Mouse (Mus musculus): ENCODE data around the gene C1qa.

Gene C1qa

DNA sequence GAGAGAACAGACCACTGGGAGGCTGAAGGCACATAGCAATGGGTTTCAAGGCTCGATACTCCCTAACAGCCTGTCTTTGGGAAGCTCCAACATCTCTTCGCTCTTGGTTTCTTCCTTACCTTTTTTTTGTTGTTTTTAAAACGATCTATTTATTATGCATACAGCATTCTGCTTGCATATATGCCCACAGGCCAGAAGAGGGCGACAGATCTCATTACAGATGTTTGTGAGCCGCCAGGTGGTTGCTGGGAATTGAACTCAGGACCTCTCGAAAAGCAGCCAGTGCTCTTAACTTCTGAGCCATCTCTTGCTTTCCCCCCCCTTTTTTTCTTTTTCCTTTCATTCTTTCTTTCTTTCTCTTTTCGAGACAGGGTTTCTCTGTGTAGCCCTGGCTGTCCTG lies 551 bp upstream of the C1qa start:
- no peak for DNase-seq (ENCODE audit: low read depth)

DNA sequence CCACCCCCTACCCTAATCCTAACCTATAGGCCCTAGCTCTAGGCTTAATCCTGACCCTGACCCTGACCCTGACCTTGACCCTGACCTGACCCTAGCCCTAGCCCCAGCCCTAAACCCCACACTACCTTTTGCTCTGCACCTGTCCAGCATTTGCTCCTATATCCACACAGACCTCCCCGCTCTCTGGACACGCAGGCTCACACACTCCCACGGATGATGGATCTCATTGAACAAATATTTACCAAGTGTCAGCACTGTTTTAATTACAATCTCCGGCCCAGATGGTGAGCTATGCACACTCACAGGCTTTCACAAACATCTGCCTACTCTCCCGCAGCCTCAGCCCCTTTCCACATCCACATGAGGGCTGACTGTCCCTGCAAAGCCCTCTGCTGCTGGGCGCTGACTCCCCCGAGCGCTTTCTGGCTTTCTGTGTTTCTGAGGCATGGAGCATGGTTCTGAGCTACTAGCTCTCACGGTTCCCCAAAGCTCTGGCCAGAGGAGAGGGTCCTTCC lies 462 bp downstream of the C1qa start:
- no peak for DNase-seq (ENCODE audit: low read depth)

DNA sequence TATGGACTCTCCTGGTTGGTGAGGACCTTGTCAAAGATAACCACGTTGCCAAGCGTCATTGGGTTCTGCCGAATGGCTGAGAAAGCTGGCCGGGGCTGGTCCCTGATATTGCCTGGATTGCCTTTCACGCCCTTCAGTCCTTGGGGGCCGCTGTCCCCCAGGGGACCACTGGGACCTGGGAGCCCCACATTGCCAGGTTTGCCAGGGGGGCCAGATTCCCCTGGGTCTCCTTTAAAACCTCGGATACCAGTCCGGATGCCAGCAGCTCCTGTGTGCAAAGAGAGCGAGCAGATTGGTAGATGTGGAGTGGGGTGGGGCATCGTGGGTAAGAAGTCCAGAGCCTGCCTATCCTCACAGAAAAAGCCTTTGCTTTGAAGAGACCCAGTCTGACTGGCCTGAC lies 2.1 kb downstream of the C1qa start:
- no peak for DNase-seq (ENCODE audit: low read depth)

DNA sequence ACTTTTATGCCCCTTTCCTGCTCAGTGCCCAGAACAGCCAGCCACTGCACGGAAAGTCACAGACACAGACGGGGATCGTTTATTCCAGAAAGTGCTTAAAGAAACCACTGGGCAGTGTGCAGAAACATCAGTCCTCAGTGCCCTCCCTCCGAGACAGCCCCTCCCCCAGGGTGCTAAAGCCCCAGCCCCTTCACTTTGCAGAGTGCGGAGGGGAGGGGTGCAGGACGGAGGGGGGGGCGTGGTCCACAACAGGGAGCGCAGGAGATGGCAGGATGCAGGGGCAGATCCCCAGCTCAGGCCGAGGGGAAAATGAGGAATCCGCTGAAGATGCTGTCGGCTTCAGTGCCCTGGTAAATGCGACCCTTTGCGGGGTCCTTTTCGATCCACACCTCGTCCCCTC lies 2.7 kb downstream of the C1qa start:
- DNase-seq (ENCODE audit: low read depth) = no peak

DNA sequence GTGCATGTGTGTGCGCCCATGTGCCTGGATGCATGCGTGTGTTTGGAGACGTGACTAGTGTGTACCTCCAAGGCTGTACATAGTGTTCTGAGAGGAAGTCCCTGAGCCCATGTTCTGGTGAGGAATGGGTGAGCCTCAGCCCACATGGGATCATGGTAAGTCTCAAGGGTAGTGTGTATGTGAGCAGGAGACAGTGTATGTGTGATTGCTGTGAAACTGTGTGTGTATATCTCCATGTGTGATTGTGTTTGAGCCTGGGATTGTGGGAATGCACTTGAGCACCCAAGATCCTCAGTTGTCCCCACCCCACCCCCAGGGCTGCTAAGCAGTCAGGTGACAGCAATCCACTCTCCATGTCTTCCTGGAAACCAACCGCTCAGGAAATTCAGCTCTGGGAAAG lies 3.8 kb downstream of the C1qa start:
- DNase-seq (ENCODE audit: low read depth) = no peak

DNA sequence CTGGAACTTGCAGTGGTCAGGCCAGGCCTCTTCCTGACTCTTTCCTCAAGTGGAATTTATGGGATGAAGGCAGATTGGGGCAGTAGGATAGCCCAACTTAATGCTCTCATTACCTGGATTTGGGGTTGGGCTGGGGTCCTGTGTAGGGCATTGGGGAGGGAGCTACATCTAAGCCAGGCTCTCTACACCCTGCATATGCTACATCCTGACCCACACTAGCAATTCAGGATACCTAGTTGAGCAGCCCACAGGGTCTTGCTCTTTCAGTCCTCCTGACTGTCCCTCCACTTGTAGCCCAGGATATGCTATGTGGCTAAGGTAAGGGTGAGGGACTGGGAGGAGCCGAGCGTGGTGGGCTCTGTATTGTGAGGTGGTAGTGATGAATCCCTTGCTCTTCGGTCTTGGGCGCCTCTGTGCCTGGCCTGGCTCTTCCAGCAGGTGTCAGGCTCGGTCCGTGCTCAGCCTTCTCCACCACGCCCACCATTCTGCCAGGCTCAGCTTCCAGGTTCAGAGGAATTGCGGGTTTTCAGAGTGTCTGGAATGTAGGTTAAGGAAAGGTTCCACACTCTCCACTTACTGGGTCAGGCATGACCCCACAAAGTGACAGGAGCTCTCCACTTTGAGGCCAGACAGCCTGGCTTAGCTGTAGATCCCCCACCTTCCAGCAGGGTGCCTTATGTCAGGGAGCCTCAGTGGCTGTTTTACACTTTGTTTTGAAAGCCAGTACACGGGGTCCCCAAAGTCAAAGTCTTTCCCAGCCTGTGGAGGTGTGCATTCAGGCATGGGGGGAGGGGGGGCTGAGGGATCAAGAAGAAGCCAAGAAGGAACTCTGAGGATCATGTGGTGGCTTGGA lies 4.7 kb downstream of the C1qa start:
- no peak for DNase-seq (ENCODE audit: low read depth)

DNA sequence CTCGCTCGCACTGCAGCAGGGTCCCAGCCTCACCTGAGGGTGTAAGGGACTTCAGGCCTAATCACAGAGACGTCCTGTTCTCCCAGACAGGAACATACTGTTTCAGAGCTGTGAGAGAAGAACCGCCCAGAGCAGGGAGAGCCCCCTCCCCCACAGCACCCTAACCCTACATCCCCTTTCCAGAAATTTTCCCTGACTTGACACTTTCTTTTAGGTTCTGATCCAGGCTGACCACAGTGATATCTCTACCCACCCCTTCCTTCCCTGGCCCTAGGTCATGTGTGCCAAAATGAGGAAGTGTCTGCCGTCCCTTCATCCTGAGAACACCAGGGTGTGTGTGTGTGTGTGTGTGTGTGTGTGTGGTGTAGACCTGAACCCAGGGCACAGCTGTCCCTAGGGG lies 5.8 kb downstream of the C1qa start, which contains the start of gene C1qc:
TSS of gene C1qc (minus strand) at position 255 of the 400 bp plus-strand sequence.
- no peak for DNase-seq (ENCODE audit: low read depth)

DNA sequence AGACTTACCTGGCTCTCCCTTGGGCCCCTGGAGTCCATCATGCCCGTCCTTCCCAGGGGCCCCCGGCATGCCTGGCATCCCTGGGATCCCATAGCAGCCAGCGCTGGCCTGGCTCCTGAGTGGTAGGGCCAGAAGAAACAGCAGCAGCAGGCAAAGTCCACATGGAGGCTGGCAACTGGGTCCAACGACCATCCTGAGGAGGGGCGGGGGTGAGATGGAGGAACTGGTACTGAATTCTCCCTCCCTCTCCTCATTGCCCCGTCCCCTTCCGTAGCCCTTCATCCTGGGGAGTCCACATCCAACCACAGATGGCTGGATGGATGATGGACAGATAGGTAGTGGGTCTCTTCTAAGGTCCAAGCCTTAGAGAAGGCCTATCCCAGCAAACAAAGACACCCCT lies 6.2 kb downstream of the C1qa start:
- no peak for DNase-seq (ENCODE audit: low read depth)

DNA sequence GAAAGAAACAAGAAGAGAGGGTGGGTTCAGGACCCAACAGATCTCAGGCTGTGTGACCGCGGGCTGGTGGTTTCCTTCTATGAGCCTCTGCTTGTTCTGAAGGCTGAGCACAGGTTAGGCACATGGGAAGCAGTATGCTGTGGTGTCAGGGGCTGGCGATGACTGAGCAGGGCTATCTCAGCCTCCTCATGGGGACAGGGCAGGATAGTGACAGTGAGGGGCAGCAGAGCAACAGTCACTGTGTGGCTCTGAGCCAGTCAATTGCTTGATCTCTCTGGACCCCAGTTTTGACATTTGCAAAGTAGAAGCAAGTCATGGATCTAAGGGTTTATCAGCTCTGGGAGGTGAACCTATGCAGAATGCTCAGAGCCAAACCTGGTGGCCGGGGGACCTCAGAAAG lies 7.5 kb downstream of the C1qa start:
- no peak for DNase-seq (ENCODE audit: low read depth)

DNA sequence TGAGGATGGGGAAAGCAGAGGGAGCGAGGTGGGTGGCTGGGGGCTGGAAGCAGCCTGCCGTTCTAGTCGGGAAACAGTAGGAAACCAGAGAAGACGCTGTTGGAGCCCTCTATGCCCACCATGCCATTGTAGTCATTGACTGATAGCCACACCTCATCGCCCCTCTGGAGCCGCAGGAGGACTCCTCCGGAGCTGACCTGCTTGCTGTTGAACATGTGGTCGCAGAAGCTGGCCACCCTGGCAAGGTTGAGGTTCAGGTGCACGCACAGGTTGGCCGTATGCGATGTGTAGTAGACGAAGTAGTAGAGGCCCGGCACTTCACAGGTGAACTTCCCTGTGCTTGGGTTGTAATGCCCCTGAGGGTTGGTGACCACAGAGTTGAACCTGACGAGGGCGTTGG lies 8.6 kb downstream of the C1qa start:
- DNase-seq (ENCODE audit: low read depth) = no peak

DNA sequence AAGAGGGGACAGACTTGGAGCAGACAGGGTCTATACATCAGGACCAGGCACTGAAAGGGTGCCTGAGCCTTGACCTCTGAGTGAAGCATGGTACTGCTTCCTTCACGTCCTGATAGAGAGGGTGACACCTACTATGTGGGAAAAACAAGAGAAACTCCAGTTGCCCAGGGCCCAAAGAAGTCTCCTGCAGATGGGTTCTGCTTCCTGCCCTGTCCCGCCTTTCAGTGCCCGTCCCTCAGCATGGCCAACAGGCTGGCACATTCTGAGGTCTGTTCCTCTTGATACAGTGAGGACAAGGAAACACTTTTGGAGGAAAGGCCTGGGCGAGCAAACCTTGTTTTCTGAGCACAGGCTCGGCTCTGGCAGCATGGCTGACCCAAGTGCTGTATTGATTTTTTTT lies 10.9 kb downstream of the C1qa start:
- no peak for DNase-seq (ENCODE audit: low read depth)

DNA sequence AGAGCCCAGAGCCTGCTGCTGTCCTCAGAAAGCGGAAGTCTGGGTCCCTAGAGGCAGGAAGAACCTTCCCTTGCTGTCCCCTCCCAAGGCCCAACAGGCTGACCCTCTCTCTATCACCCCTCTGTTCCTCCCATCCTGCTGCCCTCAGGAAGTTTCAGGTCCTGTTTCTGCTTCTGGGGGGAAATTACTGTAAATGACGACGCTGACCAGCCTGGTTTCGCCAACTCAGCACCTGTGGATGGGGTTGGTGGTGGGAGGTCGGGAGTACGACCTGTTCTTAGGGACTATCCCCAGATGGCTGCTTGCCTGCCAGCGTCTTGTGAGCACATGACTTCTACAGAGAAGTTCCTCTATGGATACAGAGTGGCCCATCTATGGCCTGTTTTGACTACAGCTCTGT lies 12.5 kb downstream of the C1qa start, which contains the start of gene C1qb:
TSS of gene C1qb (minus strand) at position 87 of the 400 bp plus-strand sequence.
- DNase-seq (ENCODE audit: low read depth) = no peak

DNA sequence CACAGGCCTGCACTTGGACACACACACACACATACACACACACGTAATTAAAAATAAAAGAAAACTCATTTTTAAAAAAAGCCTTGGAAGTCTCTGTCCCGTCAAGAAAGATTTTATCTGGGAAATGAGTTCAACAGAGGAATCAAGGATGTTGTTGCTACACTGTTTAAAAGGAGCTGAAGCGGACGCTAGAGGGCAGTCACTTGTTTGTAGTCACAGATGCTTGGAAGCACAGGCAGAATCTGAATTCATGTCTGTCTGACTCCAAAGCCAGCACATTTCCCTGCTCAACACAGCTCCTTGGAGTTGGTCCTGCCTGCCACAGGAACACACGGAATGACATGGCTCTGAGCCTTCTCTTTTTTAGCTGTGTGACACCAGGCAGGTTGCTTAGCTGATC lies 20.0 kb downstream of the C1qa start:
- no peak for DNase-seq (ENCODE audit: low read depth)

DNA sequence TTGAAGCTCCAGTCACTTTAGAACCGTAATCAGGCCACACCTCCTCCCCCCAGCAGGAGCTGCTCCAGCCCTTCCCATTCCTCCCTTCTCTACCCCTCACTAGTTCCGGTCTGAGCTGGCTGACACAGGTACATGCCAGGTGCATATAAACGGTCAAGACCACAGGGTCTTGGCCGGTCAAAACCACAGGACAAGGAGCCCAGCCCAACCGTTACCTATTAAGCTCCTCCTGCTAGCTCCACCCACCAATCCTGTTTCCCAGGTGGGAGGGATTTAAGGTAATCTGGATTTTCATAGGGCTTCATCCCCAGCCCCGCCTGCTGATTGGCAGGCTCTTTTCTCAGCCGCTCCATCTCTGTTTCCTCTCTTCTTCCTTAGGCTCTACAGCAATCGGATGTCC lies 20.4 kb downstream of the C1qa start:
- DNase-seq (ENCODE audit: low read depth) = no peak

DNA sequence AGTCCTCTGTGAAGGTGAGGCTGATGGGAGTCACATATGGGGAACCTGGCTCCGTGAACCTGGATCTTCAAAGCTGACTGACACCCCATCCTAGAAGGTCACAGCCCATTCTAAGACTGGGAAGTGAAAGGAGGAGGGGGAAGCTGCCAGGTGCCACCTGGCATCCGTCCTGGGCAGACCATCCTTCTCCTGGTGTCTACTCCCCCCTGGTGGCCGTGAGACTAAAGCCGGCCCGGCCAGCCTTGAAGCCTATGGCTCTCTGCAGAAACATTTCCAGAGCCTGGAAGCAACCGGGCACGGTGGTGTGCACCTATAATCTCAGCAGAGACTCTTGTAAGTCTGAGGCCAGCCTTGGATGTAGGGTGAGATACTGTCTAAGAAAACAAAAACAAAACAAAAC lies 21.6 kb downstream of the C1qa start:
- DNase-seq (ENCODE audit: low read depth) = no peak

DNA sequence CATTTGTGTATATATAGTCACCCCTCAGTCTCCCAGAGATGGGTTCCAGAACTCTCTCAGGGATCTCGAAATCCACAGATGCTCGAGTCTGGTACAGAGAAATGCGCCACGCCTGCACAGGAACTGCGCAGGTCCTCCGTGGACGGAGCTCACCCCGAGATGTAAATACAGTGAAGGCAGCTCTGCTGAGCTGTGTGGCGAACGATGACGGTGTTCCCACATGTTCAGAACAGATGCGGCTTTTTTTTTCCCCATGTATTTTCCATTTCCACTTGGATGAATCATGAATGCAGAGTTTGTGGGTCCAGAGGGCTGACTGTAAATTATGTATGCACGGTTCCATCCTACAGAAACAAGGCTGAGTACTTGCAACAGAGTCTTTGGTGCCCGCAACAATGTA lies 23.6 kb downstream of the C1qa start:
- DNase-seq (ENCODE audit: low read depth) = no peak

DNA sequence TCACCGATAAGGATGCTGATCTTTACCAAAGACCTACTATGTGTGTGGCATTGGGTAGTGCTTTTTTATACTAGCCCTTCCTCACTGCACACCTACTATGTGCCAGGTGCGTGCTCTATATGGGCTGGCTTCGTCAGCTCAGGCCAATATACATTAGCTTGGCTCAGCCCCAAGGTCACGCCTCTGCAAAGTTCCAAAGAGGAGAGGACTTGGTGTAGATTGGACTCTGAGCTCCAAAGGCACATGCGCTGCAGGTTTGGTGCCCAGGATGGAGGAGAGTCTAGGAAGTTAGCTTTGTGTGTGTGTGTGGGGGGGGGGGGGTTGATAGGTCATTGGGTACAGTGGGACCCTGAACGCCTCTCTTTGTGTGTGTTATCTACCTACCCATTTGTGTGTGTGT lies 30.2 kb downstream of the C1qa start:
- DNase-seq (ENCODE audit: low read depth) = no peak

DNA sequence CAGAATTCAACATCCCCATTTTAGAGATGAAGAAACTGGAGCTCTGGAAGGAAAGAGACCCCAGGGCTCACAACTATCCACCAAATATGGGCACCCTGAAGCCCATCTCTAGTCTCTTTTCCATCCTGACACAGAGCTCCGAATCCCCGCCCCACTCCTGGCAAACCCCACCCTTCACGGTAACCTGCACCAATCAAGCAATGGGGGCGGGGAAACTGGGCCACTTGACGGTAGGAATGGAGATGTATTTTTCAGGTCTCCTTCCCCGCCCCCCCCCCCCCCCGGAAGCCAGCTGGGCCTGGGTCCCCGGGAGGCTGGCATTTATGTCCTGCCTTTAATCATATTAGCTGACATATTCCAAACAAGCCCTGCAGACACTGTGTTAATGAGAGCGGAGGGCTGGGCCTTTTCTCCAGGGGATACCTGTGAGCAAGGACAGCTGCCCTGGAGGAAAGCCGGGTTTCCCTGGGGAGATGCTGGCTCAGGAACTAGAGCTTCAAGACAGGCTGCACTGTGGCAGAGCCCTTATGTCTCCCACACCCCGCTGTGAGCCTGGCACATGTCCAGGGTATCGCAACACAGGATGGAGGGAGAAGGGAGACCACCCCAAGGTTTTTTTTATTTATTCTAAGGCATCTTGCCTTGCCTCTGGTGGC lies 30.8 kb downstream of the C1qa start:
- DNase-seq (ENCODE audit: low read depth) = no peak

DNA sequence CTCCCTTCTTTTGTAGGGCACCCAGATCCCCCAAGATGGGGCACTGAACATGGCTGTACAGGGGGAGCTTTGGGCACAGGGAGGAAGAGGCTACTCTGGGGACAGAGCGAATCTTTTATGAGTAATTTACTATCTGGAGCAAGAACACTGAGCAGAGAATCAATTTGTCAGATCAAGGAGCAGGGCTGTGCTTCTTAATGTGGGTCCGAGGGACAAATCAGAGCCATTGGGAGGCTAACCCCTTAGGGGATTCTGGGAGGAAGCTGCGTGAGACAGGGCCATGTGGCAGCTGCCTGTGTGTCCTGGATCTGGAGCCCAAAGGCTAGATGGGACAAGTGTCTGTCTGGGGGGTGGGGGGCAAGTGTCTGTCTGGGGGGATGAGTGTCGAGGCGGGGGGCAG lies 33.1 kb downstream of the C1qa start:
- no peak for DNase-seq (ENCODE audit: low read depth)

DNA sequence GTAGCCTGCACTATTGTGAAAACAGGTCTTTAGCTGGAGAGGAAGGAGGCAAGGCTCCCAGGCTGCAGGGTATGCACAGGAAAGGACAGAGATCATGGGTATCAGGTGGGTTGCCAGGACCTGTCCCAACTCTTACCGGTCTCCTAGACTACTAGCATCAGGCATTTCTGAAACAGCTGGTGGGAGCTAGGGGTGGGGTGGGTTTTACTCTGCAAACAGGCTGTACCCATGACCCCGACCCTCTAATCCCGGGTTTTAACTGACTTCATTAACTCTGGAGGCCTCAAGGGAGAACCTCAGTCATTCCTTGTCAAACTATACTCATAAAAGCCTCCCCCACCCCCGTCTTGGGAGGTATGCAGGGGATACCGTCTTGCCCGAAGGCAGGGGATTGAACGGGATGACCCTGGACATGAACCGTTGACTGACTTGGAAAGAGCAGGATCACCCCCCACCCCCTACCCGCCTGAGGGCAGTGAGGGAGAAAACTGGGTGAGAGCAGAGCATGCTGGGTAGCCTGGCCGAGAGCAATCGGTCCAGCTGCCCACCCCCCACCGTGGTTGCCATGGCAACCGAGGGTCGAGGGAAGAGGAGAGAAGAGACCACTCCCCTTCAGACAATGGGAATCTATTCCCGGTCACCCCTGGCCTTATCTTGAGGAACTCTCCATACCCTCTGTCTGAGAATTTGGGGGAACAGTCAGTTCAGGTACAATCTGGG lies 33.7 kb downstream of the C1qa start:
- no peak for DNase-seq (ENCODE audit: low read depth)

DNA sequence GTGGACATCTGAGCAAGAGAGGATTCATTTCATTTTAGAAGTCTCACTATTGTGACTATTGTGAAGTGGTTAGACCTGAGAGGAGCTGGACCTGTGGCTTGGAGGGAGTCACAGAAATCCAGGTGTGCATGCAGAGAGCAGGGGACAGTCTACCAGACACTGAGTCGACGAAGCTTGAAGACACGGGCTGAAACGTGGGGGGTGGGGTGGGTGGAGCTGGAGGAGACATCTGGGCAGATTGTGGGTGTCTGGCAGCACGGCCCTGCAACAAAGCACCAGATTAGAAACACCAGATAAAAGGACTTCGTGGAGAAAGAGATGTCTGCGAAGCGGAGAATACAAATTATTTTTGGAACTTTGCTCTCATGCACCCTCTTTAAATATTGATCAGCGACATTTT lies 35.1 kb downstream of the C1qa start:
- no peak for DNase-seq (ENCODE audit: low read depth)

DNA sequence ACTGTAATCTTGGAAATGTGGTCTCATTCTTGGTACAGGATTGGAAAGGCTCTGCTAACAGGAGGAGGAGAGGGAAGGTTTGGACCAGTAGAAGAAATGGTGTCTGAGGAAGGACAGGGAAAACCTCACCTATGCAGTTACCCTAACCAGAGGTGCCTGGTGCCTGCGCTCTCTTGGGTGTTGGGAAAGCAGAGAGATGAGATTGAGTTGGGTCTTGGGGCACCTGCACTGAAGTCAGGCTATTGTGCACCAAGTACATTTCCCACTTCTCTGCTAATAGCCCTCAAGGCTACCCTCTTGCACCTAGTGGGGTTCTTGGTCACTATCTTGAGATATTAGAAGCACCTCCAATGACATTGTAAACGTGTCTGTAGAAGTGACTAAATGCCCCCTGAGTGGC lies 36.2 kb downstream of the C1qa start:
- no peak for DNase-seq (ENCODE audit: low read depth)

DNA sequence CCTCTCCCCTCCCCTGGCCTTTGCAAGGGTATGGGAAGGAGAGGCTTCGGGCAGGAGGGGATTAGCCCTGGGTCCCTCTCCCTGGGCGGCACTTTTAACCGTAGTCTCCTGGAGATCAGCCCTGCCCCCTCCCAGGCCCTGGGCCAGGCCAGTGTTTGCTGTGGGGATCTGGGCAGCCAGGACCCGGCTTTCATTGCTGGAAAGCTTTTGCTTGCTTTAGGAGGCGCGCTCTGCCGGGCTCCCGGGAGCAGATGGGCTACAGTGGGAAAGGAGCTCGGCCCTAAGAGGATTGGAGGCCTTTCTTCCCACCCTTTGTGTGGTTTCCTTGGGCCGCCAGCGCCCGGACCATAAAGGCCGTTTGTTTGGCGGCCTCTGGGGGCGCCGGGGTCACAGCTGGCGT lies 36.8 kb downstream of the C1qa start:
- no peak for DNase-seq (ENCODE audit: low read depth)
